Mouse (Mus musculus) heart, embryonic 10.5 days (tissue): Measurements from ENCODE around the gene Gli3. TPM values are rescaled to one million over a fixed set of nuclear protein-coding genes. Genes with fewer than 3 reads are reported as not detected.

Source experiments
- DNase-seq: peaks from one replicate; pipeline ENCODE4 v3.0.0-alpha.2; 2017; ENCODE audit warnings: low spot score
- H3K27ac ChIP-seq: fragments of 300-500 bp; sonication (generic); 2 replicates; pipeline ENCODE4 v1.5.1; 2016; ENCODE audit warnings: mild to moderate bottlenecking
- H3K27me3 ChIP-seq: fragments of 300-500 bp; sonication (generic); 2 replicates; pipeline ENCODE4 v1.6.1; 2016; ENCODE audit warnings: mild to moderate bottlenecking; ENCODE audit not compliant: poor library complexity, insufficient read depth, severe bottlenecking
- H3K36me3 ChIP-seq: fragments of 300-500 bp; sonication (generic); 2 replicates; pipeline ENCODE4 v1.6.1; 2016; ENCODE audit warnings: mild to moderate bottlenecking, moderate library complexity
- H3K4me1 ChIP-seq: fragments of 300-500 bp; sonication (generic); 2 replicates; pipeline ENCODE4 v1.6.1; 2016; ENCODE audit warnings: mild to moderate bottlenecking
- H3K4me3 ChIP-seq: fragments of 300-500 bp; sonication (generic); 2 replicates; pipeline ENCODE4 v1.5.1; 2016; ENCODE audit warnings: mild to moderate bottlenecking, moderate library complexity
- H3K9me3 ChIP-seq: fragments of 300-500 bp; sonication (generic); 2 replicates; pipeline ENCODE4 v1.6.1; 2016; ENCODE audit warnings: mild to moderate bottlenecking, moderate library complexity
- WGBS: fragments of 180-500 bp; shearing (Covaris S2); methylation state at CpG from one replicate; pipeline ENCODE4 v1.1.7; 2016; 5-methylcytosine and 5-hydroxymethylcytosine counted together
- polyA plus RNA-seq: library from polyadenylated mRNA; unstranded; fragments of >200 nt; fragmentation: Nextera tagmentation; extraction: Ambion mirVana; gene quantifications from 2 replicates; pipeline ENCODE4 v1.2.1, GENCODE M21; 2016

The Gli3 gene
- polyA plus RNA-seq, 1 experiment from 2014 or later, result 16.7 TPM

- Histone ChIP-seq H3K27me3 (0 out of 2 replicates have a peak, but pooled peaks cover 6% of the 10 kb centered on the region), H3K9me3 (no peaks in the 10 kb centered on the region), H3K4me1 (peaks cover 15% of the 10 kb centered on the region; the same call in 1 of the 2 replicates), H3K36me3 (no peaks in the 10 kb centered on the region), H3K27ac (peak overlapping the region; percentile 94), H3K4me3 (peak overlapping the region; percentile 93)
- WGBS, result 6% methylated on average over 11 of the region's 11 CpGs
- DNase-seq, result no peak
These were observed 1.8 kb downstream of the Gli3 start for GRCm38 (mm10) chr13:15464741-15465250.

GRCm38 (mm10) chr13:15466496-15466895, 3.5 kb downstream of the Gli3 start:
- no peaks in the 10 kb centered on the region for H3K36me3 ChIP-seq
- no peak overlapping the region for H3K4me3 ChIP-seq
- WGBS, result 52% methylated on average over 6 of the region's 6 CpGs
- peaks cover 15% of the 10 kb centered on the region; the same call in 1 of the 2 replicates for H3K4me1 ChIP-seq
- no peaks in the 10 kb centered on the region for H3K9me3 ChIP-seq
- H3K27me3 ChIP-seq, result 0 out of 2 replicates have a peak, but pooled peaks cover 6% of the 10 kb centered on the region
- no peak overlapping the region for H3K27ac ChIP-seq
- DNase-seq, result no peak

GRCm38 (mm10) chr13:15467409-15467808, 4.4 kb downstream of the Gli3 start:
- Histone ChIP-seq H3K27me3 (0 out of 2 replicates have a peak, but pooled peaks cover 6% of the 10 kb centered on the region), H3K36me3 (no peaks in the 10 kb centered on the region), H3K9me3 (no peaks in the 10 kb centered on the region), H3K4me1 (peaks cover 10% of the 10 kb centered on the region; the same call in 1 of the 2 replicates), H3K4me3 (no peak overlapping the region), H3K27ac (no peak overlapping the region)
- DNase-seq, result no peak
- 16% methylated on average over 3 of the region's 3 CpGs for WGBS

- Histone ChIP-seq H3K9me3 (no peaks in the 10 kb centered on the region), H3K4me1 (peaks cover 10% of the 10 kb centered on the region; the same call in 1 of the 2 replicates), H3K36me3 (no peaks in the 10 kb centered on the region), H3K27me3 (0 out of 2 replicates have a peak, but pooled peaks cover 6% of the 10 kb centered on the region), H3K4me3 (no peak overlapping the region), H3K27ac (no peak overlapping the region)
- WGBS, result 47% methylated on average over 4 of the region's 4 CpGs
- no peak for DNase-seq
These were observed 5.4 kb downstream of the Gli3 start for GRCm38 (mm10) chr13:15468421-15468820.

GRCm38 (mm10) chr13:15470056-15470455, 7.0 kb downstream of the Gli3 start:
- H3K4me1 ChIP-seq, result peaks cover 4% of the 10 kb centered on the region; the same call in 1 of the 2 replicates
- WGBS, result 68% methylated on average over 3 of the region's 3 CpGs

GRCm38 (mm10) chr13:15472712-15473111, 9.7 kb downstream of the Gli3 start:
- 69% methylated on average over 3 of the region's 3 CpGs for WGBS
- no peaks in the 10 kb centered on the region for H3K9me3 ChIP-seq
- no peaks in the 10 kb centered on the region for H3K27me3 ChIP-seq
- no peak for DNase-seq
- no peak overlapping the region for H3K4me3 ChIP-seq
- H3K4me1 ChIP-seq, result no peaks in the 10 kb centered on the region
- no peak overlapping the region for H3K27ac ChIP-seq
- H3K36me3 ChIP-seq, result no peaks in the 10 kb centered on the region

More at GRCm38 (mm10) chr13:15470056-15470455, 7.0 kb downstream of the Gli3 start:
- H3K4me3 ChIP-seq, result no peak overlapping the region
- no peaks in the 10 kb centered on the region for H3K36me3 ChIP-seq
- H3K27ac ChIP-seq, result no peak overlapping the region
- H3K27me3 ChIP-seq, result no peaks in the 10 kb centered on the region
- H3K9me3 ChIP-seq, result no peaks in the 10 kb centered on the region
- no peak for DNase-seq

DNA sequence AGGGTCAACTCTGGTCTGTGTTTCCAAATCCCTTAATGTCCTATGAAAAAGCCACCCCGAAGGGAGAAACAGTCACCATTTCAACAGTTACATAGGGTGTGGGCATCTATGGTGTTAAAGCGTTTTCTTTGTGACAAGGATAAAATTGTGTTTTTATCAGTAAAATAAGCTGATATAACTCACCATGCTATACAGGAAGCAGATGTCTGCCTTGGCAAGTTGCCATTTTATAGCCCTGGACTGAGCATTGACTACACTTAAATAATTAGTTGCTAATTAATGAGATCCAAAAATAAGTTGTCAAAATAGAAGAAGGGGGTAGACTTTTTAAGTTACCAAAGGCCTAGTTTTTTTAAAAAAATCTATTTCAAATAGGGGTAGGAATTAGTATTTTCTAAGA, 11.4 kb downstream of the Gli3 start:
- Histone ChIP-seq H3K4me1 (no peaks in the 10 kb centered on the region), H3K4me3 (no peak overlapping the region), H3K27ac (no peak overlapping the region), H3K36me3 (peaks cover 2% of the 10 kb centered on the region; the same call in 1 of the 2 replicates), H3K9me3 (no peaks in the 10 kb centered on the region), H3K27me3 (no peaks in the 10 kb centered on the region)
- no peak for DNase-seq
- 67% methylated on average over 2 of the region's 2 CpGs for WGBS

DNA sequence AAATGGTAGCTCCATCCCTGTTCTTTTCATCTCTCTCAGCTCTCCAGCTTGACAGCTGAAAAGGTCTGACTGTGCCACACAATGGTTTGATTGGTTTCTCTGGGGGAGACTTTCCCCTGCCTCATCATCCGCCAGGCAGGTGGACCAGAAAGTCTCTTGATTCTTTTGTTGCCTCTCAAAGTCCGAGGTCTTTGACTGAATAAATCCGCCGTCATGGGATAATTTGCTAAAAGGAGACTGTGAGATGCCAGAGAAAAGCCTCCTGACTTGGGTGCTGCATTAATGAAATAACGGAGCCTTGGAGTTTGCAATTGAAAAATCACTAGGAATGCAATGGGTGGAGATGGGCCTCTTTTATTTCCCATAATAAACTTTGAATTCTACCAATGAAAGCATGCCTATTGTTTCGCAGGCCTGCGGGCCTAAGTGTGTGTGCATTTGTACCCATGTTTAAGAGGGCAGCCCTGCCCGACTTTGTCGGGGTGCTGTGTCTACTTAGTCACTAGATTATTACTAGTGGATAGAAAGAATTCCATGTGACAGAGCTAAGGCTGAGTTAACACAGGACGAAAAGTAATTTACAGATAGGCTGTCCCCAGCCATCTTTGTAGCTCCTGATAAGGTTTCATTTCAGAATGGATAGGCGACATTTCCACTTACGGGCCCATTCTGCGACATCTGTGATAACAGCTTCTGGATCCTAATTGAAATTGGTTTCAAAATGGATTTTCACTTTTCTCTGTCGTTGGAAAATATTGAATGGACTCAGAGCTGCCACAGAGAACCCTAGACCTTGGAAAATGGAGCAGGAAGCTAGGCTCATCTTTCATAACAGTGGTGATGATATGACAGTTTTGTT, 23.2 kb downstream of the Gli3 start:
- Histone ChIP-seq H3K27ac (no peak overlapping the region), H3K4me3 (no peak overlapping the region), H3K36me3 (no peaks in the 10 kb centered on the region), H3K27me3 (no peaks in the 10 kb centered on the region), H3K4me1 (0 out of 2 replicates have a peak, but pooled peaks cover 3% of the 10 kb centered on the region), H3K9me3 (no peaks in the 10 kb centered on the region)
- 70% methylated on average over 14 of the region's 14 CpGs for WGBS
- DNase-seq, result no peak

DNA sequence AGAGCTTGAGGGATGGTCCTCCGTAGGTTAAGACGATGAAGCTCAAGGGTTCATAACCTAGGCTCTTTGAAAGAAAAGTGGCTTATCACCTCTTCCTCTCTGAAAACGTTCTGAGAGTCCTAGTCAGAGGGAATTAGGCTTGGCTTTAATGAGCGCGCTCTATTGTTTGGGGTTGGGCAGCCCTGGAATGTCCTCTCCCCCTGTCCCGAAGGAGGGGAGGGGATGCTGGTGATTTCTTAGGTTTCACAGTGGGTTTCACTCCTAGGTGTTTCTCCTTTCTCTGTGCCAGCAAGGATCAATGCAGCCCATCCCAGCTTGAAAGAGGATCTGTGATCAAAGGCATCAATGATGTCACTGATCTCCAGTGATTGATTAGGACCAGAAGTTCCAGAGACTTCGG, 24.3 kb downstream of the Gli3 start:
- Histone ChIP-seq H3K4me3 (no peak overlapping the region), H3K27me3 (no peaks in the 10 kb centered on the region), H3K36me3 (no peaks in the 10 kb centered on the region), H3K4me1 (0 out of 2 replicates have a peak, but pooled peaks cover 3% of the 10 kb centered on the region), H3K9me3 (no peaks in the 10 kb centered on the region), H3K27ac (no peak overlapping the region)
- 29% methylated on average over 7 of the region's 7 CpGs for WGBS
- no peak for DNase-seq

DNA sequence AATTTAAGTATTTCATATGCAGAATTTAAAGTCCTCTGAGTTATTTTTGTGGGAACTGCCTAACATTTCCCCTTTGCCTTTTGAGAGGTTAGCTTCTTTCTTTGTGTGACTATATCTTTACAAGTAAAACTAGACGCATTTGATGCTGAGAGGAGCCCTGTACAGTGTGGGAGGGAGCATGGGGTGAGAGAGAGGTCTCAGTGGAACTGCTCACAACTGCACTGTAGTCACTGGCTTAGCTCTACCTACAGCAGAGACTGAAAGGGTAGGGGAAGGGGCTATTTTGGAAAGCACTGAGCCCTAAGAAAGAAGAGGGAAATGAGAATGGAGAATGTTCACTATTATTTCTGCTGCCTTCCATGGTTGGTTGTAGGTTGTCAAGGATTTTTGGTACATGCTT, 25.0 kb downstream of the Gli3 start:
- Histone ChIP-seq H3K4me3 (no peak overlapping the region), H3K4me1 (0 out of 2 replicates have a peak, but pooled peaks cover 3% of the 10 kb centered on the region), H3K9me3 (no peaks in the 10 kb centered on the region), H3K27me3 (no peaks in the 10 kb centered on the region), H3K36me3 (no peaks in the 10 kb centered on the region), H3K27ac (no peak overlapping the region)
- 69% methylated on average over 1 of the region's 1 CpGs for WGBS
- DNase-seq, result no peak

- Histone ChIP-seq H3K4me3 (no peak overlapping the region), H3K27me3 (no peaks in the 10 kb centered on the region), H3K9me3 (no peaks in the 10 kb centered on the region), H3K36me3 (no peaks in the 10 kb centered on the region), H3K4me1 (no peaks in the 10 kb centered on the region), H3K27ac (no peak overlapping the region)
- DNase-seq, result no peak
- WGBS, result 76% methylated on average over 4 of the region's 4 CpGs
These were observed 32.8 kb downstream of the Gli3 start for GRCm38 (mm10) chr13:15495820-15496219.

- Histone ChIP-seq H3K36me3 (no peaks in the 10 kb centered on the region), H3K27ac (no peak overlapping the region), H3K27me3 (no peaks in the 10 kb centered on the region), H3K9me3 (no peaks in the 10 kb centered on the region), H3K4me1 (no peaks in the 10 kb centered on the region), H3K4me3 (no peak overlapping the region)
- 65% methylated on average over 4 of the region's 4 CpGs for WGBS
- DNase-seq, result no peak
These were observed 35.3 kb downstream of the Gli3 start for GRCm38 (mm10) chr13:15498338-15498737.

- Histone ChIP-seq H3K27ac (no peak overlapping the region), H3K9me3 (no peaks in the 10 kb centered on the region), H3K4me3 (no peak overlapping the region), H3K36me3 (no peaks in the 10 kb centered on the region), H3K27me3 (no peaks in the 10 kb centered on the region), H3K4me1 (no peaks in the 10 kb centered on the region)
- no peak for DNase-seq
These were observed 47.9 kb downstream of the Gli3 start for GRCm38 (mm10) chr13:15510925-15511324.
